Mouse (Mus musculus) adipocyte (in vitro differentiated cells): ENCODE measurements around the gene Gins3.
"Not testable (repeated sequence)": the region's sequence is repeated elsewhere in the genome, so short reads cannot be mapped to it uniquely, and the experiment has no call there.

ENCODE experiments used
- DNase-seq: peaks from one replicate; pipeline ENCODE4 v3.0.0-alpha.2; 2016; ENCODE audit warnings: low spot score

Gins3 gene

DNA sequence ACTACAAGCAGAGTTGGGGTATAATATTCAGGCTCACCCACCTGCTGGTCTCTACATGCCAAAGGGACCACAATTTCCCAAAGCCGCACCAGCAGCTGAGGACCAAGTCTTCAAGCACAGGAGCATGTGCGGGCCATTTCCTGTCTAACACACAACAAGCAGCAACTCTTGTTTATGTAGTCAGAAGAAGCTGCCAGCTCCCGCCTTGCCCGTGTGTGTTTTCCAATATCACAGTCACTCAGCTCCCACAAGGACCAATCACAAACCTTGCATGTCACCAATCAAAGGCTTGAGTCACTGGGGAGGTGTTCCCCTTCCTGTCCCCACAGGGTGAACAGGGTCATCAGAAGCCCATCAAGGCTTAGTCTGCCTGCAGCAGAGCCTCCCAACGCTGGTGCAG, 20.1 kb downstream of the Gins3 start:
- DNase-seq, result no peak

DNA sequence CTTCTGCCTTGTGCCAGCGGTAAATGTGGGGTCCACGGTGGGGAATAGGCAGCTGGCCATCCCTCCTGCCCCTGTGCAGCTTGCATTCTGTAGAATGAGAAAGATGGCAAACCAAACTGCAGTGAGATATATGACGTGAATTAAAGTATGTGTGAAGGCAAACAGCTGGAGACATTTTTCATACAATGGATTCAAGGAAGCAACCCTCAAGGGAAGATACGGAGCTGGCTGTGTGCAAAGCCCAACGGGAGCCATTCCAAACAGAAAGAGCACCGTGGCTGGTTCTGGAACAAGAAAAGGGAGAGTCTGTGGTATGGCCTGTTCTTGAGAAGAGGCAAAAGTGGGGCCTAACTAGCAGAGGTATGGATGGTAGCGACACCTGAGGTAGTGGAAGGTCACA, 22.6 kb downstream of the Gins3 start:
- DNase-seq, result no peak

DNA sequence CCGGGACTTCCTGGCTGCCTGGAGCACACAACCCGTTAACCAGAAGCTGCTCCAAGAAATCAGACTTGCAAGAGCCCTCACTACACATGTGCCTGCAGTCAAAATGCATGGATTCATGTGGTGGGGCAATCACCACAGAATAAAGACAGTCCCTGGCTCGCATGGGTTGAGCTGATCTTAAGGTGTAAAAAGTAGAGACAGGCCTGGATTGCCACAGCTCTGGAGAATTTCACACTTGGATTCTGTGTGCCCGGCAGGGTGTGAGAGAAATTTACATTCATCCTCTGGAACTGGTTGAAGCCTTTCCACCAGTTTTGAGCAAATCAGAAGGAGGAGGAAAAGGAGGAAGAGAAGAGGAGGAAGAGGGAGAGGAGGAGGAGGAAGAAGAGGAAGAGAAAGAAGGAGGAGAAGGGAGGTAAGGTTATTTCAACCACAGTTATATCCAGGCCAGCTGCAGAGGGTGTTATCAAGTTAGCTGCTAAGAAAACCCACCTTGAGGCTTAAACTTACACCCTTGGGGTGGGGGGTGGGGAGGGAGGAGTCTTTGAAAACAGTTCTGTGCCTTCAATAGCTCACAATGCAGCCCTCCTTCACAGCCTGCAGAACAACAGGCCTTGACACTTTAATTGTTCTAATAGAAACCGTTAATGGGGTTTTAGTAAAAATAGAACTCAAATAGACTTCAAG, 23.2 kb downstream of the Gins3 start:
- DNase-seq, result no peak

DNA sequence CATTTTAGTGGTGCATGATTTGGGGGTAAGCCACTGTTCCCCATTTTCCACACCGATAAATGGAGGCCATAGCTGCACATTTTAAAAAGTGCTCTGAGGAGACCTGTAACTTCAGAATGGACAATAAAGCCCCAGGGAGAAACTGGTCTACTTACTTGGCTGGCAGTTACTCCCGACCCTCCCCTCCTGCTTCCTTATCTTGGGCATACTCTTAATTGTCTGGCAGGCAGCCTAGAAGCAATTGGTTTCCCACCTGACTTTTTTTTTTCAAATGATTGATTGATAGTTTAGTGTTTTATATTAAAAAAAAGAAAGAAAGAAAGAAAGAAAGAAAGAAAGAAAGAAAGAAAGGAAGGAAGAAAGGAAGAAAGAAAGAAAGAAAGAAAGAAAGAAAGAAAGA, 24.3 kb downstream of the Gins3 start:
- DNase-seq, result no peak

DNA sequence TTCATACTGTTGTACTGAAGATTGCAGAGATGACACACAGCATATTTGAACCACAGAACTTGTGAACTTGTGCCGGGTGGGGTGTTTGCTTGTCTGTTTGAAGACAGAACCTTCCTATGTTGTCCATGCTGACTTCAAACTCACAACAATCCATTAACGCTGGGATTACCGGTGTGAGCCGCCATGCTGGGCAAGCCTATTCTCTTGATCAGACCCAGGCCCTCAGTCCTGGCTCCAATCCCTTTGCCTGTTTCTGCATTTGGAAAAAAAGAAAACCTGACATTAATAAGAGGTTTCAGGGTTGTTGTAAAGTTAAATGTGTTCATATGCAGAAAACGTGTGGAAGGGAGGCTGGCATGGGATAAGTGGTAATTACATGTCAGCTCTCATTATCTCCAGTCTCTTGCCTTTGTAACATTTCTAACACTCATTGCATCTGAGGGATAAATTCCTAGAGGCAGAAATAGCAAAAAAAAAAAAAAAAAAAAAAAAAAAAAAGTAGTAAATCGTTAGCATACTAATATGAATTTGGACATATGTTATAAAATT, 27.2 kb downstream of the Gins3 start:
- DNase-seq, result no peak

DNA sequence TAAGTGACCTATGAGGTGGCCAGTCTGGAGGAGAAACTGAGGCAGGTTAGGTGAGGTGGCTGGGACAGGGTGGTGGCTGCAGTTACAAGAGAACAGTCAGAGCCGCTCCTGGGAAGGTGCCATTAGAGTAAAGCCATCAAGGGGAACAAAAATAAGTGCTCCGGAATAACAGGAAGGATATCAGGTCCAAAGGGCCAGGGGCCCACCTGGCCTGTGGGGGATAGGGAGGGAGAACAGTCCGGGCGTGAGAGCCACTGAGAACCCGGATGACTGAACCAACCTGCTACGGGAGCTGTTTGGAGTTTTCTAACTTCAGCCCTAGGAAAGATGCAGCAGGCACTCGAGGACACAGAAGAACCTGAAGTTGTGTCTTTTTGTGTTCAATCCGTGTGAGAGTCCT, 27.8 kb downstream of the Gins3 start:
- DNase-seq, result no peak

DNA sequence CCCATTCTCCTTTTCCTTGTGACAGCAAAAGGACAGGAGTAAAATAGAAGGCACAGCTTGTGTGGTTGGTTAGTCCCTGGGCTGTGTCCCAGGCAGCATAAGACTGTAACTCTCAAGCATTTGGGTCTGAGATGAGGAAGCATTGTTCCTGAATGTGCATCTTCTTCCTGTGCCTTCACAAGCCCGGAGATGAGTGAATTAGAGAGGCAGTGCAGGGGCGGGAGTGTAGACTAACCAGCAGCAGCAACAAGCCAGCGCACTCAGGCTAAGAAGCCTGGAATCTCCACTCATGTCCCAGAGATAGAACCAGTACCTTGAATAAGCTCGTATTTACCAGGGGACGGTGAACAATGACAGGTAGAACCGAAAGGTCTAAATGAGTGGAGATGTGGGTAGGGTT, 28.3 kb downstream of the Gins3 start:
- no peak for DNase-seq

DNA sequence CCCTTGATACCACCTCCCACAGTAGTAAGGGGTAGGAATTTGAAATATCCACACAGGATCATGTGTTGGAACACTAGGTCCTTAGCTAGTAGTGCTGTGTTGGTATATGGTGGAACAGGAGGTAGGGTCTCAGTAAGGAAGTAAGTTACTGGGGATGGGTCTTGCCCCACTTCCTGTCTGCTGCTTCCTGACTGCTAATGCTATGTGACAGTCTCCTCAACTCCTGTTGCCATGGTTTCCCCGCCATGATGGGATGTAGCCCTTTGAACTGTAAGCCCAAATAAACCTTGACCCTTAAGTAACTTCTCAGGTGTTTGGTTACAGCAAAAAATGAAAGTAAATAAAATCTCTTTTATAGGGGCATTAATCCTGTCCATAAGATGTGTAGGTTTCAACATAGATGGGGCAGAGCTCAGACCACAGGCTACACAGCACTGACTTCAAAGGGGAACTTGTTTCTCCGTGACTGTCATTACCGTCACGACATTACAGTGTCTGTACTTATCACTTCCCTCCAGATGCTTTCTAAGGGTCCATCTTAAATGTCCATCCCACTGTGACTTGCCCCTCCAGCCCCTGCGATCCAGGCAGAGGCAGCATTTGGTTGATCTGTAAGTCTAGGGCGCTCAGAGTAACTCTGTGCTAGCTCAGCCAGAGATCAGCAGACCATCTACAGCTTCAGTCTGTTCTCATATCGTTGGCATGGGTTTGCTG, 29.8 kb downstream of the Gins3 start:
- no peak for DNase-seq

DNA sequence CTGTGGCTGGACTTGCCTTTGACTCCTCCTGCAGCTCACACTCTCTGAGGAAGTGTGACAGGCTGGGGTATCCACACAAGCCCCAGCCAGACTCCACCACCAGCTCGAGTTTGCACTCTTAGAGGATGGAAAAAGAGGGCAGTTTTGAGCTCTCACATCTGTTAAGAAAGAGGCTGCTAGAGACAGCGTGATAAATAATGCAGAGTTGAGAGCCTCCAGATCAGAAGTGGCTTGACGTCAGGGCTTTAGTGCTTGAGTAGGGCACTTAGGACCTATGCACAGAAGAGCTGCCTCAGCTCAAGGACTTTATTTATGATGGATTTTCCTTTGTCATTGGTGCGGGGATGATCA, 30.3 kb downstream of the Gins3 start:
- no peak for DNase-seq

DNA sequence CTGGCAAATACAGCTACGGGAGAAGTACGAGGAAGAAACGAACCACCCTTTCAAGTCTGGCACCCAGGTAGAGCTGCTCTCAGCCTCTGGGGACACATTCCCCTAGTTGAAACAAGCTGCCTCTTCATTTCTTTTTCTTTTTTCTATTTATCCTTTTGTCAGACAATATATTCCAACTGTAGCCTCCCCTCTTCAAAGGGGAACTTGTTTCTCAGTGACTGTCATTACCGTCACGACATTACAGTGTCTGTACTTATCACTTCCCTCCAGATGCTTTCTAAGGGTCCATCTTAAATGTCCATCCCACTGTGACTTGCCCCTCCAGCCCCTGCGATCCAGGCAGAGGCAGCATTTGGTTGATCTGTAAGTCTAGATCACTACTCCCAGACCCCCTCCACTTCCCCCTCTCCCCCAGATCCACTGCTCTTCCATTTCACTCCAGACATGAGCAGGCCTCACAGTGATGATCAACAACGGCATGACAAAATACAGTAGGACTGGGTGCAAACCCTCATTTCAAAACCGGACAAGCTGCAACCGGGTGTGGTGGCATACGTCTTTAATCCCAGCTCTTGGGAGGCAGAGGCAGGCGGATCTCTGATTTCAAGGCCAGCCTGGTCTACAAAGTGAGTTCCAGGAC, 32.7 kb downstream of the Gins3 start:
- DNase-seq, result not testable (repeated sequence)

DNA sequence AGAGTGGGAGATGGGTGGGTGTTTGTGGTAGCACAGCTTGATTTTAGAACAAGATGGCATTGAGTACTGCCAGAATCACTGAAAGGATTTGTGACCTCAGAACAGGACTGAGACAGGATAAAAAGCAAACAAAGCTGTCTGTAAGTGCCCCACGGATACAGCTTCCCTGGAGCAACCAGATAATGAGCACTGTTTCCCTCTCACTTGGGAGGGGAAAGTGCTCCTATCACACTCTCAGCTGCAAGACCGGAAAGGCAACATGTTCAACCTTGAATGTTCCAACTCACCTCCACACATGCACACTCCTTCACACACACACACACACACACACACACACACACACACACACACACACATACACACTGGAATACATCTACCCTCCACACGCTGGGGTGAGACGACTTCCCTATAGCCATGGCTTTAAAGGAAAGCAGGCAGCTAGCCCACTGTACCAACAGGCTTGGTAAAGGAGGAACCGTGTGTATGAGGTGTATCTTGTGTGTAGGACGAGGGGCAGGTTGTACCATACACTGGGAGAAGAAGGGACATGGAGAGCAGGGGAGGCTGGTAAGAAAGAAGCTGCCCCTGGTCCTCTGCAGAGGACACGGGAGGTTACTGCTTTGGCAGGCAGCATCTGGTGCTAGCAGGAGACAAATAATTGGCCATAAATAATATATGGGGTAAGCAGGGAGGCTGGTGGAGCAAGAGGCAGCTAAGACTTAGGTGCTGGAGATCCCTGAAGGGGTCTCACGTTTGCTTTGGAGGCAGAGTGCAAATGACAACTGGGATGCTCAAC, 35.1 kb downstream of the Gins3 start:
- DNase-seq, result no peak

DNA sequence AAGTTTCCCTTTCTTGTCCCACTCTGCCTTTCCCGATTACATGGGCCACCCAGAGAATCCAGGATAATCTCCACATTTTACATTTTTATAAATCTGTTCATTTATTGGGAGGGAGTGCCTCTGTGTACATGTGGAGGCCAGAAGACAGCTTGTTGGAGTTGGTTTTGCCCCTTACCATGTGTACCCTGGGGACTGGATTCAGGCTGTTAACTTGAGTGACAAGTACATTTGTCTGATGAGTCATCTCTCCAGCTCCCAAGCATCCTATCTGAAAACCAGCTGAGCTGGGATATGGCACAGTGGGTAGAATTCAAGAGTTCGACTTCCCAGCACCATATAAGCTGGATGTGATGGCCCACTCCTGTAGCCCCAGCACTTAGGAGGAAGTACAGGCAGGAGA, 36.7 kb downstream of the Gins3 start:
- DNase-seq, result no peak

DNA sequence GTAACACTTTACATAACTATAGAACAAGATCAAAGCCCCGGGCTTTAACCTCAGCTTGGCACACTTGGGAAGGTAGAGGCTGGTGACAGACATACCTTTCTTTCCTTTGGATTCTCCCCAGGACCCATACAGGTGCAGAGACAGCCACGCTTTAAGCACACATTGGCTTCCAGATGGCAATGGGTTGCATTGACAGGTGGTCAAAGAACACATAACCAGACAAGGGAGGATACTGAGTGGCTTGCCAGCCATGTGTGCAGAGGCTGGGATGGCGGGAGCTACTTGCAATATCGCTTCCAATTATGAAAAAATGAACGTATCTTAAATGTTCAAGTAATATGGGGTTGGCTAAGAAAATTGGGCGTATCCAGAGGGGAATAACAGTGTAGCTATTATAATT, 38.6 kb downstream of the Gins3 start:
- DNase-seq, result no peak

DNA sequence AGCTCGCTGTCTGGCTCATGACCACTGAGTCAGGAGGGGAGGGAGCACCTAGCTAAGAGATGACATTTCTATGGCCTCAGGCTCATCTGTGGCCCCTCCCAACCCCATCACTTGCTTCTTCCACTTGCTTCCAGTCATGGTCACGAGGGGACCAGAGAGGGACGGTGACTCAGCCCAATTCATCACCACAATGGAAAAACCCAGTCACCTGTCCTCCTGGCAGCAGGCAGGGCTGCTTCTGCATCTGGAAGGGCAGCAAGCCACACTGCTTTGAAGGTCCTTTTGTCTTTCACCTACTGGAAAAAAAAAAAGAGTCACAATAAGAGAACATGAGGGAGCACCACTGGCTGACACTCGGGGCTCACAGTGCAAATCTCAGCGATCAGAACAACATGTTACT, 39.6 kb downstream of the Gins3 start:
- DNase-seq, result no peak

DNA sequence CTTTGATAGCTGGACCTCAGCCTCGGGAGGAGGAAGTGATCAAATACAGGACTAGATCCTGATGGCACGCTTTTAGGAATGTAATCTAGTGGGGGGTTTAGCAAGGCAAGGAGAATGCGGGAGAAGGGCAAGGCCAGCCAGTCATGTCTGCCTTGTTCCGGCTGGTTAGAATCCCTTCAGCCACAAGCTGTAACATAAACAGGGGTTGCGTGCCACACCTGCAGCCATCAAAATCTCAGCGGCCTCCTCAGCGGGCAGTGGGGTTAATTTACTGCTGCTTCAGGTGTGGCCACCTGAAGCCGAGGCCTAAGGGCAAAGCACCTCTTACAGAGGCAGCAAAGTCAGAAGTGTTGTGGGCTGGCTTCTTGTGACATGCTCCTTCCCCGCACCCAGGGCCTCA, 43.4 kb downstream of the Gins3 start, which contains the start of gene Ndrg4:
Gene Ndrg4, plus strand, starts transcription at position 350 of the 400 bp plus-strand sequence.
- DNase-seq, result no peak

DNA sequence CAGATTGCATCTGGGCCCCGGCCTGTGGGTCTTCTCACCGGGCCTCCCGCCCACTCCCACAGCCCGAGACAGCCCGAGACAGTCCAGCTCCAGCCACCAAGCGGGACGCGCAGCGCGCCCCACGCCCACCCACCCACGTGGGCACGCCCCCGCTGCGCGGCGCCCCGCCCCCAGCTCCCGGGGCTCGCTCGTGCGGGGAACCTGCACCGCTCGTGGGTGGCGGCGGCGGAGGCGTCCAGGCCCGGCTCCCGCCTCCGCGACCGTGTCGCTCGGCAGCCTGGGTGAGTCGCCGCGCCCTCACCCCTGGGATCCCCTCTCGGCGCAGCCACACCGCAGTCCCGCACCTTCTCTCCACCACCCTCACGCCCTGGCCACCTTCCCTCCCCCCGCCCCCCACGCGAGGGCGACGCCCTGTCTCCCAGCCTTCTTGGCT, 44.4 kb downstream of the Gins3 start:
- DNase-seq, result no peak

DNA sequence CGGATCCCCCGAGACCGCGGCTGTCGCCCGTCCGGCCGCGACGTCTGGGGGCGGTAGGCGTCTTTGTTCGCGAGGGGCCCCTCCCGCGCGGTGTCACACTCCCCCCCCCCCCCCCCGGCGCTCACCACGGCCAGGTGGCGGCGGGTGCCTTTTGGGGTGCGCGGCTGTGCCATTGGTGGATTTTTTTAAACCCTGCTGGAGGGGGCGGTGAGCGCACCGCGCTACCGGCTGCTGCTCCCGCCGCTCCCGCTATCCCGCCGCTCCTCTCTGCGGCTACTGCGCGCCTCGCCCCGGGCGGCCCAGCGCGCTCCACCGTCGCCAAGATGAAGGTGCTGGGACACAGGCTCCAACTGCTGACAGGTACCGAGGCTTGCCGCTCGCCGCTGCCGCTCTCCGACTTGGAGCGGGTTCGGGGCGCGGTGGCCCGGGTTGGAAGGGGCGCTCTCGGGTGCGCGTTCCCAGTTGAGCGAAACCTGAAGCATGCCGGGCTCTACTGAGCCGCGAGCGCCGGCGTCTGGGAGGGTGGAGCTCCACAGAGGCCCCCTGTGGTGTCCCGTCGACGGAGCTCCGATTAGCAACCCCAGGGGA, 44.9 kb downstream of the Gins3 start:
- DNase-seq, result no peak

DNA sequence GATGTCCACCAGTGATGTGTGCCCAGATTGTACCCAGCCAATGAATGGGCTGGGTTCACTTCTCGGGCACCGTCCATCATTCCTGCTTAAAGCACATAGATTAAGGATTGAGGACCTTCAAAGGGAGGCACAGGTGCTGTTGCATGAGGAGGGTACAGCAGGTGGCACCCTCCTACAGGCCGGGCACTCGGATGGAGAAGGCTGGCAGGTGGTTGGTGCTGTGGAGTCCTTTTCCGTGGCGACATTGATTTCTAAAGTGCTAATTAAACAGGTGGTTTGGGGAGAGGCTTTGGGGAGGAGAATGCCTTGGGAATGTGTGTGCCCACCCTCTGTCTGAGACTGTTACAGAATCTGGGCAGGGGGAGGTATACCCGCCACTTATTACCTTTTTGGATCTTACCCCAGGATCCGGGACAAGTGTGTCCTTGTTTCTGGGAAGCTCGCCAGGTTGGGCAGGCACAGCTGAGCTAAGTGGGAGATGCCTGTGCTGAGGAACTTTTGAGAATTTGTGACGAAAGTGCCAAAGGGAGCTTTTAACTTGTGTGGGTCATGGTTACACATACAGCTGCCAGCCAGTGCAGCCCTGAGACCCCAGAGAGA, 54.9 kb downstream of the Gins3 start:
- peak; percentile 38 for DNase-seq

DNA sequence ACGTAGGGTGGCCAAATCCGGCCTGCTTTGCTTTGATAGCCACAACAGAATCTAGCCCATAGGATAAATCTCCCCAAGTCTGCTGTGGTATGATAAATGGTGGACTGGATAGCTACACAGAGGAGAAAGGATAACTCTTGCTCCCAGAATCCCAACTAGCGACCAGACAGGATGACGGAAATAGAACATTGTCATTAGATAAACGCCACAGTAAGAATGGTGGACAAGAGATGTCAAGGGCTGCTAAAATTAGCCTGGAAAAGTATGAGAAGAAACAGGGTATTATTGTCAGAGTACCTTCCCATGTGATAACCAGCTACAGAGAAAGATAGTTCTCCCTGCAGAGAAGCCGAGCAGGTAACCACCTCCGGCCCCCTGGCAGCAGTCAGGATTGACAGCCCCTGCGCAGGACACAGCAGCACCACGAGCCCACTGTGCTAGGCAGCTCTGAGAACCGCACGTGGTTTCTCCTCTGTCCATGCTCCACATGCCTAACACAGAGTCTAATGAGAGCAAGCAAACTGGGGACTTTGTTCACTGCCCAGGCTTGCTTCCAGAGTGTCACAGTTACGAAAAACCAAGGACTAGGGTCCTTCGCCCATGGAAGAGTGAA, 57.8 kb downstream of the Gins3 start:
- DNase-seq, result no peak

DNA sequence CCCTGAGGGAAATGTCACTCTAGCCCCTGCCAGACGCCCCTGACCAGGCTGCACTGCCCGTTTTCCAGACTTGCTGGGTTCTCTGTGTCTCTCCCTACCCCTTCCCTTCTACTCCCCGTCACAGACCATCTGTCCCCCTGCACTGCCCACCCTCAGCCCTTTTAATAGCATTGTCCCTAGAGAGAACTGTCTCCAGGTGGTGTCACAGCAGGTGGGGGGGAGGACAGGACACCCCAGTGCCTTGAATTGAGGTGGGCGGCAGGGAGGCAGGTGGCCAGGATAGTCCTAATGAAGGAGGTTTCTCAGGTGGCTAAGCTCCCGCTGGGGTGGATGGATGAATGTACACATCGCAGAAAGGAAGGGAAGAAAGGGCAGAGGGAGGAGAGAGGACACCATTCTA, 61.4 kb downstream of the Gins3 start:
- DNase-seq, result no peak
